Mouse (Mus musculus) gastrocnemius, postnatal 4 days (tissue): Measurements from ENCODE around the gene Mprip. TPM values are rescaled to one million over a fixed set of nuclear protein-coding genes. Genes with fewer than 3 reads are reported as not detected.
"Not testable (repeated sequence)": the region's sequence is repeated elsewhere in the genome, so short reads cannot be mapped to it uniquely, and the experiment has no call there.

Experiments used
- DNase-seq, 2 experiments: peaks; one replicate each; pipeline ENCODE4 v3.0.0; 2021 to 2022; ENCODE audit warnings: low spot score in 2 of 2, mixed read lengths in 2 of 2
- long read RNA-seq, 2 experiments: library from polyadenylated mRNA; stranded (forward); transcript quantifications; one replicate each; pipeline ENCODE4 v2.0.0; 2021
- total RNA-seq, 2 experiments: library from RNA; stranded (reverse); gene quantifications; 2 replicates each; pipeline ENCODE4 v1.2.3; 2021

Mprip gene
- total RNA-seq = 100 to 1,000 TPM; 213 to 215 TPM
- long read RNA-seq, experiment 1, full-length matches to known transcripts = 309 of 432 reads
- long read RNA-seq, experiment 1, partial matches to known transcripts = 49 of 432 reads
- long read RNA-seq, experiment 1, other reads (novel, unspliced or antisense) = 74 of 432 reads
- long read RNA-seq, experiment 2, full-length matches to known transcripts = 398 of 603 reads
- long read RNA-seq, experiment 2, partial matches to known transcripts = 59 of 603 reads
- long read RNA-seq, experiment 2, other reads (novel, unspliced or antisense) = 146 of 603 reads

GRCm38 (mm10) chr11:59661005-59661404, at the start of gene Mprip:
TSS of gene Mprip (plus strand) at chr11:59661305.
- no peak for DNase-seq

GRCm38 (mm10) chr11:59611646-59612045, 49.5 kb upstream of the Mprip start:
- no peak for DNase-seq

GRCm38 (mm10) chr11:59614120-59614519, 47.0 kb upstream of the Mprip start:
- no peak for DNase-seq

GRCm38 (mm10) chr11:59616986-59617385, 44.1 kb upstream of the Mprip start:
- not testable (repeated sequence) for DNase-seq

- no peak for DNase-seq
Measured at GRCm38 (mm10) chr11:59622214-59622613, 38.9 kb upstream of the Mprip start.

DNA sequence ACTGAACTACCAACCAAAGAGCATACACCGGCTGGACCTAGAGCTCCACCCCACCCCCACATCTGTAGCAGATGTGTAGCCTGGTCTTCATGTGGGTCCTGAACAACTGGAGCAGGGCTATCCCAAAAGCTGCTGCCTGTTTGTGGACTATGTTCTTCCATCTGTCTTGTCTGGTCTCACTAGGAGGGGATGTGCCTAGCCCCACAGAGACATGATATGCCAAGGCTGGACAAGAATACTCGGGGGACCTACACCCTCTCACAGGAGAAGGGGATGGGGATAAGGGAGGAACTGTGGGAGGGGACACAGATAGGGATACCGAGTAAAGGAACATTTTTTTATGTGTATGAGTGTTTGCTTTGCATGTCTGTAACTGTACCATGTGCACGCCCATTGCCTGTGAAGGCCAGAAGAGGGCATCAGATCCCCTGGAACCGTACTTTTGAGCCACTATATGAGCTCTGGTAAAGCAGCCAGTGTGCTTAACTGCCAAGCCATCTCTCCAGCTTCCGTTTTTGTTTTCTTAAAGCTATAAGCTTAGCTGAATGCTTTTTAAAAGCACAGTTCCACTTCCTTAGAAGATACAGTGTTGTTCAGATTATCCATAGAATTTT, 37.0 kb upstream of the Mprip start:
- DNase-seq = peak; percentile 24 to 53

GRCm38 (mm10) chr11:59626192-59626591, 34.9 kb upstream of the Mprip start:
- DNase-seq = no peak

- DNase-seq = no peak
Measured at GRCm38 (mm10) chr11:59628177-59628576, 32.9 kb upstream of the Mprip start.

- no peak for DNase-seq
Measured at GRCm38 (mm10) chr11:59629871-59630270, 31.2 kb upstream of the Mprip start.

GRCm38 (mm10) chr11:59631980-59632379, 29.1 kb upstream of the Mprip start:
- no peak for DNase-seq

- peak; percentile 31 to 50 for DNase-seq
Measured at GRCm38 (mm10) chr11:59633037-59633436, 28.1 kb upstream of the Mprip start.

DNA sequence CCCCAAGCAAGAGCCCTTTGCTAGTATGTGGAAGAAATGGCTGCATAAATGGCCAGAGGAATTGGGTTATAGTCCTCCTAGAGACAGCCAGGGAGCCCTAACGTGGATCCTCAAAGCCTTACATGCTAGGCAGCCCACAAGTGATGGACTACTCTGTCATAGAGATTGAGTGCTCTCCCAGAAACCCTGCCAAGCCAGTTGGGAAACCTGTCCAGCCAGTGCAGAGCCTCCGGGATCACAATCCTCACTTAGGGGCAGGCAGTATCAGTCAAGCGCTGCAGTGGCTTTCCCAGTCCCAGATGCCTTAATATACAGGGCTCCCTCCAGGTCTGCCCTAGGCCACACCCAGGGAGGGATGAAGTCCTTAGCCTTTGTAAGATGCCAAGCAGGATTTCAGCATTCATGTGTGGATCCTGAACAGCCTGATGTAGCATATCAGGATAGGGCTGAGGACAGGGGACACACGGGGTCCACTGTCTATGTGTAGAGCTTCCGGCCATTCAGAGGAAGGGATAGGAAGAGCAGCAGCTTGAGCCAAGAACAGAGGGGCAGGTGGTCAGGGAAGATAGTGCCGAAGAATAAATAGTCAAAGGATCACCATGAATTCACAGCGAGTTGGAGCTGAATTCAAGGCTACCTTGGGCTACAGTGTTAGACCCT, 27.0 kb upstream of the Mprip start:
- no peak for DNase-seq

DNA sequence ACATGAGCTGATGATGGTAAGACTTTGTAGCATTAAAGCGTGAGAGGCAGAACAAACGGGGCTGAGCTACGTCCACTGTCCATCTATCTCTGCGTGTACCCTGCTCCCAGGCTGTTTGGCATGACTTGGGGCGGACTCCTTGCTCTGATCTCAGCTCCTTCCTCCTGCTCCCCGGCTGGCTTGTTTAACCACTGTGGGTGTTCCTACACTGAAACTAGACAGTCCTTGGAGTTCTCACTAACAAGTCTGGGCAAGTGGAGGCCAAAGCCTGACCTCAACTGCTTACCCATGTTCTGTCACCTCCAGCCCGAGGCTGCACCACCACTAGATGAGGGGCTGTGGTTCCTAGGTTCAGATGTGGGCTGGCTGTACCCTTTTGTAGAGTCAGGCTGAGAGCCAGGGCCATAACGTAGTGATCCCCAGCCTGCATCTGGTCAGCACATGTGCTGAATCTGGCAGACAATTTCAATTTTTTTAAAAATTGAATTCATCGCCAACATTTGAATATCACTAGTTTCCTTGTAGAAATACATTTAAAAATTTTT, 25.8 kb upstream of the Mprip start:
- peak in 1 of 2 experiments; percentile 38 for DNase-seq

- peak in 1 of 2 experiments; percentile 47 for DNase-seq
Measured at GRCm38 (mm10) chr11:59635821-59636694, 25.0 kb upstream of the Mprip start.

DNA sequence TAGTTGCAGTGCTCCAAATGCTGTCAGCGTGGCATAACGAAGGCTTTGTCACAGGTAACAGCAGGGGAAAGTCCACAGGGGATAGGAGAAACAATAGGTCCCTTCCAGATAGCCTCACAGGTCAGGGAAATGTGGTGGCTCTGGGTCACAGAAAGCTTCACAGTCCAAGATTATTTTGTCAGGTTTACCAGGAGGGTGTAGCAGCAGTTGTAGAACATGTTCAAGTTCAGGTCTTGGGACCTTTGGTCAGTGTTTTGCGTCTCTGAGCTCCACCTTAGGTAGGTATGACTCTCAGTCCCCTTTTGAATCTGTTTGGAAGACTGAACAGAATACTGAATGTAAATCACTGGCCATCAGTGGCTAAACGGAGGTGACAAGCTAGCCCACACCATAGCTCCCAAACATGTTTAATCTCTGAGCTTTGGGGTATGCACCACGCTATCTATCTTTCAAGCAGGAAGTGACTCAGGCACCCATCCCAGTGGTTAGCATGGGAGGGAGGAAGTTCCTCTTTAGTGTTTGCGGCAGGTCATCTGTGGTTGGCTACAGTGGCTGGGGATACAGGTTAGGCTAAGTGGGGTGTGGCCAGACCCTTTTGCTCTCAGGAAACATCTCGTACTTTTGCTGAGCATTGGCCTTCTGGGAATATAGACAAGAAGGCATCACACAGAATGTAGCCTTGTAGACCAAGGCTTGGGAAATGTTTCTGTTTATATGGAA, 24.2 kb upstream of the Mprip start:
- DNase-seq = peak in 1 of 2 experiments; percentile 4

DNA sequence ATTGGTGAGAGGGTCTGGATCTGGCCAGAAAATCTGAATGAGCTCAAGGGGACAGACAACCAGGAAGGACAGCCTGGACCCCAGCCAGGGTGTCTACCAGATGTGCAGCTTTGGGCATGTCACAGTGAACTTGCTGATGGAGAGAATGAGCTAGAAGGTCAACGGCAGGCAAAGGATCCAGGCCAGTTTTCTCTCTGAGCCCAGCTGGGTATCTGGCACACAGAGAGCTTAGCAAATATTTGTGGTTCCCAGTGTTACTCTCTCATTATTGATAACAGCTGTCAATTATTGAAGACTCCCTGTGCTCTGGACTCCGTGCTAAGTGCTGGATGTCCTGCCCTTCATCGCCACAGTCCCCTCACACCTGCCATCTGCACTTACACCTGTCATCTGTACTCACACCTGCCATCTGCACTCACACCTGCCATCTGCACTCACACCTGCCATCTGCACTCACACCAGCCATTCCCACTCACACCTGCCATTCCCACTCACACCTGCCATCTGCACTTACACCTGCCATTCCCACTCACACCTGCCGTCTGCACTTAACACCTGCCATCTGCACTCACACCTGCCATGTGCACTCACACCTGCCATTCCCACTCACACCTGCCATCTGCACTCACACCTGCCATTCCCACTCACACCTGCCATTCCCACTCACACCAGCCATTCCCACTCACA, 21.0 kb upstream of the Mprip start:
- DNase-seq = peak in 1 of 2 experiments; percentile 31

GRCm38 (mm10) chr11:59641227-59641626, 19.9 kb upstream of the Mprip start:
- no peak for DNase-seq

DNA sequence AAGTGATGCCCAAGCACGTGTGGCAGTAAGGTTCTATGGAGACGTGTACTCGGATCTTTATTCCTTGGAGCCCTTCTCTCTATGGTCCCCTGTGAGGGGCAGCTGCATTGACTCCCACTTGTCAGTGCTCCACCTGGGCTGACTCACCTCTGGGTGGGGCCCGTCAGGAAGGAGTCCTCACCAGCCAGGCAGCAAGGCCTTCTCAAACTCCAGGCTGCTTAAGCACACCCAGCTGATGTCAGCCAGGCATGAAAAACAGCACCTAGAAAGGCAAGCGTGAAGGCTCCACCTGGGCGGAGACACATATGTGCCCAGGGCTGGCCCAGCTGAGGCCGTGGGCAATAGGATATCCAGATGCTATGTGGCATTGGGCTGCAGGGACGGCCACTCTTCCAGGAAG, 18.7 kb upstream of the Mprip start:
- DNase-seq = no peak

GRCm38 (mm10) chr11:59645036-59645435, 16.1 kb upstream of the Mprip start:
- DNase-seq = no peak

DNA sequence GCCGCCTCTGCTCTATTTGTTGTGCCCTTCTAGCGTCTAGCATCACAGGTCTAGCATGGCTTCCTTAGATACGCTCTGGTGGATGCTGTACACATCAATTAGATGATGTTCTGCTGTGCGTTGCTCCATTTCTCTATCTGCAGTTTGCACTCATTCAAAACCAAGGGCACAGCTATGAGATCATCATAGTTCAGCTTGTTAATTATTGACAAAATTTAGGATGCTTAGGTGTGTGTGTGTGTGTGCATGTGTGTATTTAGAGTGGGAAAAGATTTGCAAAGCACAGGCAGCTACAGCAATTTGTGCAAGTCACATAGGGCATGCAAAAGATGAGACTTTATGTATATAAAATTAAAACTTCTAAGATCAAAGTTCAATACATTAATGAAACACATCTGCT, 12.0 kb upstream of the Mprip start:
- DNase-seq = no peak
